Mouse (Mus musculus) testis, adult 2 months (tissue): ENCODE measurements around the gene Armt1. TPM values are rescaled to one million over a fixed set of nuclear protein-coding genes. Genes with fewer than 3 reads are reported as not detected.

Experiments used
- H3K27ac ChIP-seq: fragments of 200-500 bp; 2 replicates; pipeline ENCODE4 v1.5.1; 2012; ENCODE audit warnings: low read depth, low read length; ENCODE audit not compliant: control insufficient read depth, insufficient read depth
- H3K27me3 ChIP-seq: fragments of 200-500 bp; 2 replicates; pipeline ENCODE4 v1.6.1; 2012; ENCODE audit warnings: mild to moderate bottlenecking, low read length, moderate library complexity; ENCODE audit not compliant: control insufficient read depth, insufficient read depth
- H3K36me3 ChIP-seq: fragments of 200-500 bp; 2 replicates; pipeline ENCODE4 v1.6.1; 2012; ENCODE audit warnings: mild to moderate bottlenecking, low read length; ENCODE audit not compliant: control insufficient read depth, insufficient read depth
- H3K4me1 ChIP-seq: fragments of 200-500 bp; 2 replicates; pipeline ENCODE4 v1.6.1; 2012; ENCODE audit warnings: low read length; ENCODE audit not compliant: control insufficient read depth, insufficient read depth
- H3K4me3 ChIP-seq: fragments of 200-500 bp; 2 replicates; pipeline ENCODE4 v1.5.1; 2012; ENCODE audit warnings: low read depth, mild to moderate bottlenecking, low read length, moderate library complexity, mixed read lengths; ENCODE audit not compliant: control insufficient read depth
- CTCF ChIP-seq: fragments of 200-500 bp; IDR thresholded peaks from 2 replicates; pipeline ENCODE4 v1.5.1; 2012; ENCODE audit warnings: low read depth, mild to moderate bottlenecking, inconsistent platforms, low read length, moderate library complexity; ENCODE audit not compliant: control insufficient read depth, insufficient read depth, insufficient replicate concordance
- POLR2A ChIP-seq: fragments of 200-500 bp; IDR thresholded peaks from 2 replicates; pipeline ENCODE4 v1.6.1; 2012; ENCODE audit warnings: low read depth, mild to moderate bottlenecking, inconsistent platforms, low read length, moderate library complexity; ENCODE audit not compliant: control insufficient read depth
- polyA plus RNA-seq: library from polyadenylated mRNA; depleted of rRNA; stranded (reverse); fragments of >200 nt; gene quantifications from 2 replicates; pipeline ENCODE4 v1.2.3, GENCODE M21; 2012

Armt1 gene
- polyA plus RNA-seq, 1 experiment: 58.6 TPM

GRCm38 (mm10) chr10:4481695-4482094, 49.4 kb downstream of the Armt1 start:
- Histone ChIP-seq H3K4me1 (no peaks in the 10 kb centered on the region; the same call in 1 of the 2 replicates), H3K36me3 (no peaks in the 10 kb centered on the region), H3K27ac (peak overlapping the region; percentile 63), H3K27me3 (no peaks in the 10 kb centered on the region), H3K4me3 (no peak overlapping the region)
- TF ChIP-seq POLR2A (no peak), CTCF (no peak)

GRCm38 (mm10) chr10:4482355-4482754, 50.1 kb downstream of the Armt1 start, which contains the start of gene Ccdc170:
Gene Ccdc170 (plus strand): TSS chr10:4482502.
- Histone ChIP-seq H3K4me3 (peak within 1 kb of the TSS; percentile 50), H3K36me3 (no peaks in the 10 kb centered on the region), H3K4me1 (no peaks in the 10 kb centered on the region; the same call in 1 of the 2 replicates), H3K27me3 (no peaks in the 10 kb centered on the region), H3K27ac (peak within 1 kb of the TSS; percentile 63)
- TF ChIP-seq POLR2A (peak; percentile 28; the same call in 1 of the 2 replicates), CTCF (no peak)

DNA sequence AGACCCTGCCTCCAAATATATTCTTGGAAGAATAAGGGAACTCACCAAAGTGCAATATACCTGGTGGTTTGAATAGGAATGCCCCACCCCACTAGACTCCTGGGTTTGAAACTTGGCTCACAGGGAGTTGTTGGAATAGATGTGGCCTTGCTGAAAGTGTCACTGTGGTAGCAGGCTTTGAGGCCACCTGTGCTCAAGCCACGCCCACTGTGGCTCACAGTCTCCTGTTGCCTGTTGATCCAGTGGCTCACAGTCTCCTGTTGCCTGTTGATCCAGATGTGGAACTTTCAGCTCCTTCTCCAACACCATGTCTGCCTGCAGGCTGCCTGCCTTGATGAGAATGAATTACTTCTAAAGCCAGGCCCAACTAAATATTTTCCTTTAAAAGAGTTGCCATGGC, 51.6 kb downstream of the Armt1 start:
- no peaks in the 10 kb centered on the region for H3K27me3 ChIP-seq
- H3K36me3 ChIP-seq: no peaks in the 10 kb centered on the region
- no peak overlapping the region for H3K27ac ChIP-seq
- no peaks in the 10 kb centered on the region; the same call in 1 of the 2 replicates for H3K4me1 ChIP-seq
- no peak overlapping the region for H3K4me3 ChIP-seq
- TF ChIP-seq CTCF: no peak
- no peak for TF ChIP-seq POLR2A

GRCm38 (mm10) chr10:4484986-4485385, 52.7 kb downstream of the Armt1 start:
- Histone ChIP-seq H3K27me3 (no peaks in the 10 kb centered on the region), H3K4me3 (no peak overlapping the region), H3K36me3 (no peaks in the 10 kb centered on the region), H3K4me1 (no peaks in the 10 kb centered on the region; the same call in 1 of the 2 replicates), H3K27ac (0 out of 2 replicates have a peak overlapping the region, but pooled peaks have one; percentile 10)
- TF ChIP-seq CTCF: no peak
- TF ChIP-seq POLR2A: no peak

- TF ChIP-seq POLR2A (no peak), CTCF (no peak)
- no peaks in the 10 kb centered on the region for H3K36me3 ChIP-seq
- H3K27me3 ChIP-seq: no peaks in the 10 kb centered on the region
- H3K4me1 ChIP-seq: no peaks in the 10 kb centered on the region
- H3K4me3 ChIP-seq: no peak overlapping the region
- no peak overlapping the region for H3K27ac ChIP-seq
Measured at GRCm38 (mm10) chr10:4489865-4490264, 57.6 kb downstream of the Armt1 start.

- no peaks in the 10 kb centered on the region for H3K27me3 ChIP-seq
- no peak overlapping the region for H3K4me3 ChIP-seq
- no peaks in the 10 kb centered on the region for H3K36me3 ChIP-seq
- no peaks in the 10 kb centered on the region for H3K4me1 ChIP-seq
- no peak overlapping the region for H3K27ac ChIP-seq
- no peak for TF ChIP-seq POLR2A
- TF ChIP-seq CTCF: no peak
Measured at GRCm38 (mm10) chr10:4491281-4491680, 59.0 kb downstream of the Armt1 start.

GRCm38 (mm10) chr10:4492045-4492444, 59.8 kb downstream of the Armt1 start:
- Histone ChIP-seq H3K27me3 (no peaks in the 10 kb centered on the region), H3K4me3 (no peak overlapping the region), H3K4me1 (no peaks in the 10 kb centered on the region), H3K36me3 (no peaks in the 10 kb centered on the region), H3K27ac (no peak overlapping the region)
- TF ChIP-seq POLR2A: no peak
- TF ChIP-seq CTCF: no peak

- Histone ChIP-seq H3K4me1 (no peaks in the 10 kb centered on the region), H3K27ac (no peak overlapping the region), H3K36me3 (no peaks in the 10 kb centered on the region), H3K27me3 (no peaks in the 10 kb centered on the region), H3K4me3 (no peak overlapping the region)
- TF ChIP-seq CTCF: no peak
Measured at GRCm38 (mm10) chr10:4492909-4493308, 60.6 kb downstream of the Armt1 start.
